Mouse (Mus musculus) urinary bladder, postnatal 25 days (tissue): Measurements from ENCODE around the gene Rtbdn.

Experiments
- DNase-seq: peaks from one replicate; pipeline ENCODE4 v3.0.0; 2022; ENCODE audit warnings: low spot score

Gene Rtbdn

GRCm38 (mm10) chr8:84963952-84964351 lies 17.2 kb downstream of the Rtbdn start:
- DNase-seq = no peak

DNA sequence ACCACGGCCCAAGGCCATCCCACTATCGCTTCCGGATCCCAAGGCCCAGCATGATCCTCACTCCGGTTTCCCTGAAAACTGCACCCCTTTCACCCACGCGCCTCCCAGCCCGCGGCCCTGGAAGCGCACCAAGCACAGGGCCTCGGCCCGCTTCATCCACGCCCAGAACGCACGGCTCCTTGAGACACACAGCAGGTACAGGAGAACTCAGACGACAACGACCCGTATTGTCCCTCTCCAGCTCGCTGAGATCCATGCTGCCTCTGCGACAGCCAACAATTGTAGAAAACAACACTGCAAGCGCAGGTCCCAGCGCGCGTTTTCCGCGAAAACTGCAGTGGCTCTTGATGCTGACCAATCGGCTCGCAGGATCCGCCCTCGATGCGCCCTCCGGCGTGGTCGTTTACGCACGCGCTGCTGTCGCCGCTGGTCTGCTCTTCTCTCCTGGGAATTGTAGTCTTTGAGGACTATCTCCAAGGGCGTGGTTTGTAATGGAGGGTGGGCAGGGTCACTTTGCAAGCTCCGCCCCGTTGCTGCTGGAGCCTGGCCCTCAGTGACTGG lies 19.0 kb downstream of the Rtbdn start:
- DNase-seq = peak; percentile 78

DNA sequence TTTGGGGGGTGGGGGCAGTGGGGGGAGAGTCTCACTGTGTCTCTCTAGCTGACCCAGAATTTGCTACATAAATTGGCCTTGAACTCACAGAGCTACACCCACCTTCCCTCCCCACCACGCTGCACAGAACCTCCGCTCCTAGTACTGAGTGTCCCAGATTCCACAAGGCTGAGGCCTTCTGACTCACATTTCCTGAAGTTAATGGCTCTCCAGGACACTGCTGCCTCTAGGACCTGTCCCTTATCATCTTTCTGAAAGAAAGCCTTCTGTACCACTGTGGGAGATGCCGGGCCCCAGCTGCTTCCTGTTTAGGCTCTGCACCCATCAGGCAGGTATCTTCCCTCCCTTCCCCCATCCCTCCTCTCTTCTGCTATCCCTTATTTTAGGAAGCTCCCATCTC lies 19.8 kb downstream of the Rtbdn start:
- DNase-seq = no peak

- no peak for DNase-seq
Observed at GRCm38 (mm10) chr8:84967532-84968304, 20.9 kb downstream of the Rtbdn start.

GRCm38 (mm10) chr8:84968650-84969049 lies 21.9 kb downstream of the Rtbdn start:
- no peak for DNase-seq

- DNase-seq = peak; percentile 71
Observed at GRCm38 (mm10) chr8:84969241-84970134, 22.7 kb downstream of the Rtbdn start, which contains the start of the genes Gm49661, Prdx2 and Rnaseh2a. Gm49661 (minus strand) TSS chr8:84969433. Prdx2 (plus strand) TSS chr8:84969587. Rnaseh2a (minus strand) TSS chr8:84969767.

DNA sequence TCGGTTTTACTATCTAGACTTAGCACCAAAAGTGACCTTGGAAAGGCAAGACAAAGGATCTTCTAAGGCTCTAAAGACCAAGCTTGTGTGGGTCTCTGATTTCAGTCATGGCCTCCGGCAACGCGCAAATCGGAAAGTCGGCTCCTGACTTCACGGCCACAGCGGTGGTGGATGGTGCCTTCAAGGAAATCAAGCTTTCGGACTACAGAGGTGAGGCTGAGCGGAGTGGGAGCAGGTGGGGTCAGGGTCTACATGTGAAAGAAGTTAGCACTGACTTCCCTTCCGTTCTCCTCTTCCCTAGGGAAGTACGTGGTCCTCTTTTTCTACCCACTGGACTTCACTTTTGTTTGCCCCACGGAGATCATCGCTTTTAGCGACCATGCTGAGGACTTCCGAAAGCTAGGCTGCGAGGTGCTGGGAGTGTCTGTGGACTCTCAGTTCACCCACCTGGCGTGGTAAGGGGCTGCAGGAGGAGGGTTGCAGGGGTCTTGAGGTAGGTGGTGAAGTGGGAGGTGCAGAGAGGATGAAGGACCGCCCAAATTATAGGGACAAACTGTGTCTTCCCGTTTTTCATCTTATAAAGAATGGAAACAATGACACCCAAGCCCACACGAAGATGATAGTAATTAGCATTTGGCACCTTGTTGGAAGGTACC lies 23.5 kb downstream of the Rtbdn start:
- no peak for DNase-seq

DNA sequence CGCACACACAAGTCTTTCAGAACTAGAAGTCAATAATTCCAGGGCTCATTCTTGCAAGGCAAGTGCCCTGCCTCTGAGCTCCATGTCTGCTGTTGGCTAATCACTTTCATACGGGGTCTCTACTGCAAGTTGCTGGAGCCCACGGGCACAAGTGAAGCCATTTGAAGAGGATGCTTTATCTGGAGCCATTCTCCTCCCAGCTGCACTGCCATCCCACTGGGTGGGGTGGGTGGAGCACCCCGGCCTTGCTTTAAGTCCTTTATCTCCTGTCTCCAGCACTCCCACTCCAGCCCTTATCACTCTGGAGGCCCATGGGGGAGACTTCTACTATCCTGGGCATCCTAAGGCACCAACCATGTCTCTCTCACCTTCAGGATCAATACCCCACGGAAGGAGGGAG lies 24.1 kb downstream of the Rtbdn start:
- no peak for DNase-seq

DNA sequence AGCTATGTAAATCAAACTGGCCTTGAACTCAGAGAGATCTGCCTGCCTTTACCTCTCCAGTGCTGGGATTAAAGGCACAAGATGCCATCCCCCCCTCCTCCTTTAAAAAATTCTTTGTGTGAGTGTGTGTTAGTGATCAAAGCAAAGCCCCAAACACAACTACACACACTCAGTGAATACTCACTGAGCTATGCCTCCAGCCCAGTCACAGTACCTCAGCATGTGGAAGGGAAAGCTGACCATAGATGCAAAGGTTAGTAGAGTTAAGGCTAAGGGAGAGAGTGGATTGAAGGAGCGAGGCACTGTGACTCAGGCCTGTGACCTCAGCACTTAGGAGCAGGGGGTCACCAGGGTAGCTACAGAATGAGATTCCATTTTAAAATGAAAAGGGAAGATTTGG lies 26.3 kb downstream of the Rtbdn start:
- DNase-seq = no peak

DNA sequence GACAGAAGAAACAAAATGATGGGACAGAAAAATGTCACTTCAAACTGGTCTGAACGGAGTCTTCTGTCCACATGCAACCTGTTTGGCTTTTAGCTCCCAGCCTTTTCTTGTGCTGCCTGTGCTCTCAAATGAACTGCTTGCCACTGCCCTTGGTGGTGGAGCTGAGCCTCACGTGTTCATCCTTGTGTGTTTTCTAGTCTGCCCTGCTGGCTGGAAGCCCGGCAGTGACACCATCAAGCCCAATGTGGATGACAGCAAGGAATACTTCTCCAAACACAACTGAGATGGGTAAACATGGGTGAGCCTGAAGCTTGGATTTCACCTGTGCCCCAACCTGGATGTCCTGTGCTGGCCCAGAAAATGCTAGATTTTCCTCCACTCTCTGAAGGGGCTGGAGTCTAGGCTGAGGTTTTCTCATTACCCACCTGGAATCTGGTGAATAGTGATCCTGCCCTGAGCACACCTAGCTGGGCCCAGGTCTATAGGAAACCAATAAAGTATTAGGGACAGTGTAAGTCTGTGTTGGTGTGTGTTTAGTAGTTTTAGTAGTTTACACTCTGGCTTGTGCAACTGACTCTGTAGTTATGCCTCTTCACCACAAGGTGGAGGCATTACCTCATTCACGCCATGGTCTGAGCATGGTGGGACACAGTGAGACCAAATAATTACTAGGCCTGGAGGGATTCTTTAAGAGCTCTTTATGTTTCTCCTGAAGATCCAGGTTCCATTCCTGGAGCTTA lies 27.2 kb downstream of the Rtbdn start:
- DNase-seq = no peak

GRCm38 (mm10) chr8:84974543-84975142 lies 27.9 kb downstream of the Rtbdn start:
- DNase-seq = no peak

DNA sequence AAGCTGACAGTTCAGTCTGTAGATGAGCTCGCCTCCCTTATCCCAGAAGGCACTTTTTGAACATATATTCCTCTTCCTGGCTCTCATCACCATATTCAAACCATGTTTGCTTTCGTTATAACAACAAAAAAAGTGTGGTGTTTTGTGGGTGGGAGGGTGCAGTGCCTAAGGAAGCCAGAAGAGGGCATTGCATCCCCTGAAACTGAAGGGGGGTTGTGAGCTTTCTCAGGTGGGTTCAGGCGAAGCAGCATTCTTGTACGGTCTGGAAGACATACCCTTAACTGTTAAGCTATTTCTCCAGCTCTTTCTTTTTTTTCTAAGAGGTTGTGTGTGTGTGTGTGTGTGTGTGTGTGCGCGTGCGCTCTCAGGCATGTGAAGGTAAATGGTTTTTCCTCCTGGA lies 28.6 kb downstream of the Rtbdn start:
- peak; percentile 63 for DNase-seq

DNA sequence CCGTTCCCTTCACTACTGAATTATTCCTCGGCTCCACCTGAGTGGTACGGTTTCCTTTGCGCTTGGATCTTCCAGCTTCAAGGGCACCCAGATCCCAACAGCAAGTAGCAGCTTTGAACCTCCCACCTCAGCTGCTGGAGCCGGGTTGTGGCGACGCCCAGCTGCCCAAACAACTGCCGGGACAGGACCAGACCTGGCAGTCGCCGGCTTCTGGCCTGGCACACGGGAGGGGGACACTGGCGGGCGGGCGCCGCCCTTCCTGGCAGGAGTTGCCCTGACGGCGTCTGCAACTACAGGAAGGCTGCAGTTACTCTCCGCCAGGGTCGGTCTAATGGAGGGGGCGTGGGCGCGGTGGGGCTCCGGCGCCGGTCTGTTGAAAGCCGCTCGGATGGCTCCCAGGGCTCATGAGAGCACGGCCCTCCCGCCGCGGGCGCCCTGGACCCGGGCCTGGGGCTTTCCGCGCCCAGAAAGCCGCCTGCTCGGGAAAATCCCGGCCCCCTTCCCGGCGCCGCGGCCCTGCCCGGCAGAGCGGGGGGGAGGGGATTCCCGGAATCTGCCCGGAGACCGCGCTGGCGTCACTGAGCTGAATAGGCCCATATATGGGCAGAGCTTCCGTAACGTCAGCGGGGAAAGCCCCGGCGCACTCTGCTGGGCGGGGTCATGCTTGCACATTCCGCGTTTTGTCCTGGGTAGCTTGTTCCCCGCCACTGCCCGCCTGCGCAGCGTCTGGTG lies 29.4 kb downstream of the Rtbdn start:
- DNase-seq = peak; percentile 95

- DNase-seq = peak; percentile 19
Observed at GRCm38 (mm10) chr8:84976763-84977434, 30.1 kb downstream of the Rtbdn start.

GRCm38 (mm10) chr8:84977435-84978247 lies 30.9 kb downstream of the Rtbdn start:
- DNase-seq = peak; percentile 58

DNA sequence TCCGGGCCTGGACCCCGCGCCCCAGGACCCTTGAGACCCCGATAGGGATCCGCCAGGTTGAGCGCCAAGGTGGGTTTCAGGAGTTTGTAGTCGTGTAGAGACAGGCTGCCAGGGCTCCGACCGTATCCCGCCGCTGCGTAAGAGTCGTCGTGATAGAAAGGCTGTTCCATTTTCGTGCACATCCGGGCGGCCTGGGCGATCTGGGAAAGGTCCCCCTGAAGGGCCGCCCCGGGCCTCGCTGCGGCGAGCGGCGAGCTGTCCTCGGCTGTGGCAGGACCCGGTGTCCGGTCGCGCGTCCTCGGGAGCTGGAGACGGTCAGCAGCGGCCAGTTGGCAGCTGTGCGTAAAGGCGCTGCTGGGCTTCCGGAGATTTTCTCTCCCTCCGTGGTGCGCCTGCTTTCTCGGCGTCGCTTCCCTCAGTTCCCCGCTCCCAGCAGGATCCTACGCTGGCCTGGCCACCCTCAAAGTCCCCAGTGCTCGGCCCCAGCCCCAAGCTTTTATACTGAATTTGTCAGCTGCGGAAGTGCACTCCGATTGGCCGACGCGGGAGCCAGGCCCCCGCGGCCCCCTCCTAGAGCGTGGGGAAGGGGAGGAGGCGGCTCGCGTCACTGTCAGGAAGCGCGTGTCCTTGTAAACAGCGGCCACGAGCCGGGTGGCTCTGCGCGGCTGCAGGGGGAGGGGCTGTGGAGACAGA lies 31.6 kb downstream of the Rtbdn start, which contains the start of gene Junb:
Junb (minus strand) TSS at position 471 of the 693 bp plus-strand sequence.
- peak; percentile 96 for DNase-seq

DNA sequence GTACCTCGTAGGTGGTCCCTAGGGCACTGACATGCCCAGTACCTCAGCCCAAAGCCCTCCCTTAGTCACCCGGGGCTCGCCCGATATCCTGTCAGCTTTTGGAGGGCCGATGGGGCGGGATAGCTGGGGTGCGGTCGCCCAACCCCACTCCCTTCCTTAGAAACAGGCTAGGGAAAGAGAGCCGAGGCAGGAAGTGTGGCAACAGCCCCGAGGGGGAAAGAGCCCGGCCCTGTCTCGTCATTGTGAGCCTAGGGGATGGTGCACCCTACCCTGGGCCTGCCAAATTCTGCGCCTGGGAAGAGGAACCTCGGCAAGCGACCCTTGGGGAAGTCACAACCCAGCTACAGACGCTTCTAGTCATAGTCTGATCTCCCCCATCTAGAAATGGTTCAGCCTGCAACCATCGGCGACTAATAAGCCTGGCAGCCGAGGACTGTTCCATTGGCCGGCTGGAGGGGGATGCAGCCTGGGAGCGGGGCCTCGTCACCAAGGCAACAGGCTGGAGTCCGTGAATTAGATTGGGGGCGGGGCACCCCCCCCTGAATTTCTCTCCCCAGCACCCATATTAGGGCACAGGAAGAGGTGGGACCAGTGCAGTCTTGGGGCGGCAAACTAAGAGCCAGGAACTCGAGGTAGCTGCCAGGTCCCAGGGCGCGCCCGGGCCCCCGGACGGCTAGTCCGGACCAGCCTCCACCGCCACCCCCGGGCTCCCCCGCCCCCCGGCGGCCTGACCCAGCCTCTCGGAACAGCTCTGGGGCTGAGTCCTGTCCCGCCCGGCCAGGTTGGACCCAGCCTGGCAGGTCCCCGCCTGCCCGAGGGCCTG lies 33.0 kb downstream of the Rtbdn start:
- peak; percentile 89 for DNase-seq
